Mouse (Mus musculus) activated CD4-positive, CD25-positive, alpha-beta regulatory T cell, adult 4 months (primary cell): ENCODE data around the gene Wasf1. TPM values are rescaled to one million over a fixed set of nuclear protein-coding genes. Genes with fewer than 3 reads are reported as not detected.
A peak's percentile ranks its signal among the peaks of the same experiment; 100 is the strongest.

Experiments
- ATAC-seq: one replicate; pipeline ENCODE4 v1.8.0; 2017
- polyA plus RNA-seq, 2 experiments: library from polyadenylated mRNA; unstranded; fragments of 100-300 nt; shearing (Covaris generic); gene quantifications; one replicate each; pipeline ENCODE4 v1.2.1; 2017

Gene Wasf1
- polyA plus RNA-seq, result under 1 TPM in 1 of 2 experiments, not detected in 1; 0.29 TPM

DNA sequence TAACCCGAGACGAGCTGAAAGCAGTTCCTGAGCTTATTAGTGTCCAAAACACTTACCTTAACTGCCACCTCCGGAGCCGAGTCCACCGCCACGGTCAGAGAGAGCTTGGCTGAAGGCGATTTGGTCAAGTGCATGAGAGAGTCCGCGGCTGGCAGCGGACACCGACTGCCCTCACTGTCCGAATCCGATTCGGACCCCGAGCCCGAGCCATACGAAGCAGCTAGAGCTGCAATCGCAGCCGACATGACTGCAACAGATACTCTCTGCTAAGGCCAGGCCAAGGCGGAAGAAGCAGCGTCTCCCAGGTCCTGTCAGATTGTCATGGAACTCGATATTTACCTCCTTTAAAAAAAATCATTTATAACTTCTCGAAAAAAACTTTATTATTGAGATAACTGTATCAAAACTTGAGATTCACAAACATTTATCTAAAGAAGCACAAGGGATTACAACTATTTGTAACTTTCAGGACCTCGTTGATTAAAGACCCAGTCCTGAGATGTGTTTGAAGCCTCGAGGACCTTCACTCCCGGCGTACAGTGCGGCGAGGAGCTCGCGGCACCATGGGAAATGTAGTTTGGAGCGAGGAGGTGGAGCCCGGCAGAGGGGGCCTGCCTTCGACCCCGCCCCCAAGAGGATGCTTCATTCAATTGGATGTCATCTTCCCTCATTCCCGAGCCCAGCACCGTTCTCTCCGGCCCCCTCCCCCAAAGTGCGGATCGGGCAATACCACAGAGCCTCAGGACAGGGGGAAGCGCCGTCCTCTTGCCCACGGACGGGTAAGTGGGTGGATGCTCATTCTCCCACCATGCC lies at the start of gene Wasf1, which contains the start of gene Cdc40:
Gene Wasf1, plus strand, starts transcription at position 645 of the 813 bp plus-strand sequence.
Gene Cdc40, minus strand, starts transcription at position 481 of the 813 bp plus-strand sequence.
- ATAC-seq, result peak; percentile 98

DNA sequence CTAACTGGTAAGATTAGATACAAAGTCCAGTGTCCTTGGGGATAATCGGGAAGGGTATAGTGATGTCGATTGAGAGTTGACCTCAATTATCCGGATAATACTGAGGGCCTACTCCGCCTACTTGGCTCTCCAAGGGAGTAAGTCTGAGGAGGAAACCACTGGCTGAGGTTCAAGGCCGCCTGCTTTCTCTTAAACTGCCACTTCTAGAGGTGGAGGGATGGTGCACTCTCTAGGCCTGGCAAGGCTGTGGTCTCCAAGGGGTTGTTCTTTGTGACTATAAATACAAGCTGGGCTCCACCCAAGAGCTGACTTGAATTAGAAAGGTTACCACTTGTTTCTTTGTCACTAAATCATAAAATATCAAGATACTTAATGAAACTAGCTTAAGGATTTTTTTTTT lies 43.2 kb upstream of the Wasf1 start:
- no peak for ATAC-seq

DNA sequence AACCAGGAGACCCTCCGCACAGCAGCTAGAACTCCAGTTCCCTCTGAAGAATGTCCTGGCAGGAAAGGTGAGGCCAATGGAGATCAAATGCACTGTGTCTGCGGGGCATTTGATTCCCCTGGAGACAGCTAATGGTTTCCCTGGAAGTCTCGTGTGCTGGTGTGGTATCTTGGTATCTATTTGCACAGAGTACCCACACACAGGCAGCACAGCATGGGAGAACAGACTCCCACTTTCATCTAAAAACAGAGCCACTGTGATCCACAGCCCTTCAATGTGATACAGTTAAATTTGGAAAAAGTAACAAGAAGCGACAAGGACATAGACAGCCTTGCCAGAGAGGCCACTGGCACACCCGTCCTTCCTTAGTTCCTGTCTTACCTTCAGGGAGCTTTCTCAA lies 39.4 kb upstream of the Wasf1 start:
- no peak for ATAC-seq

DNA sequence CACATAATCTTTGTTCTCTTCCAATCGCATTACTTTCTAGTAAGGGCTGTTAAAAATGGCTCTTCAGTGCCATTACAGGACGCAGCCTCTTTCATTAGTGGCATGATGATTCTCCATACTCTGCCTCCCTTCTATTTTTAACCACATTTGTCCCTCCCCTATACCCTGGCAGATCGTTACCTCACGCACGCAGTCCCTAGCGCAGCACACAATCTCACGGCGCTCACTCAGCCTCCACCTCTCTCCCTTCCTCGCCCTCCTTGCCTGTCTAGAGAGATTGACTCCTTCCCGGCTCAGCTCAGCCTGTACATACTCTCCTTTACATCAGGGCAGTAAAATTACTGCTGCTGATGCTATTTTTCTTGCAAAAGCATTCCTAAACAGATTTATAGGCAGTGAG lies 38.7 kb upstream of the Wasf1 start:
- no peak for ATAC-seq

DNA sequence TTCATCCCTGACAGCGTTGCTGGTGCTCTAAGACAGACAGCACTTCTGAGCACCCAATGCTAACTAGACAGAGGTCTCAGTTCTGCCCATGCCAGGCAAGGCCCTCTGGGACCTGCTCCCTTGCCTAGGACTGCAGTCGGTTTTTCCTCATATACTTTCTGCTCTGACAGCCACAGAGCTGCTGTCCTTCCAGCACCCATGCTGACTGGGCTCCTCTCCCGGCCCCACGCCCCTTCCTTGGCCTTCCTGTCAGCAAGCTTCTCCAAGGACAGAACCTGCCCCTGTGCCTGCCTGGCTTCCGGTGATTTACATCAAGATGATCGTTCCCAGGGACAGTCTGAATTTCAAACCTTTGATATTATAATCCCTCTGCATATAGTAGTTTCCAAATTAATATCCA lies 37.6 kb upstream of the Wasf1 start:
- ATAC-seq, result no peak

DNA sequence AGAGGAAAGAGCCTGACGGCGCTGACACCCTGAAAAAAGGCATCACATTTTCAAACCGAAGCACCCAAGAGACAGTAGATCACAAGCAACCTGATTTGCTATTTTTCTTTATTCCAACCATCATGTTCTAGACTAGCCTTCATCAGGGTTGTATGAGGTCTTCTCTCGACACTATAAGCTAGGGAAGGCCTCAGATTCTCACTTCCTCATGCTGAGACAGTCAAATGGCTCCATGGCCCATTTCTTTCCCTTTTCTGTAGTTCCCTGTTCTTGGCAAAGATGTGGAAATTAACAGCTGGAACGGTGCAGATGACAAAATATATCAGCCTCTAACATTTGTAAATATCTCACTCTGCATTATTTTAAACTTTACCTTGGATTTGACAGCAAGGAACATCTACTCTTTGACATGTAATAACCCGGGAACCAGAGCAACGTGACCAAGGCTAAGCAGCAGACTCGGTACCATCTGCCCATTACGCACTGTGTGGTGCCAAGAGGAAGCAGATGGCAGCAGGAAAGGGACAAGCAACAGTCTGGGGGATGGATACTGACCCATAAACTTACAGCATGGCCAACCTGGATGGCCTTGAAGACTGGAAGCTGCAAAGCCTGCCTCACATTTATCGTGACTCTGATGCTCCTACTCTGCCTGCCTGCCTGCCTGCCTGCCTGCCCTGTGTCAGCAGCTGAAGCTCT lies 36.0 kb upstream of the Wasf1 start:
- no peak for ATAC-seq

DNA sequence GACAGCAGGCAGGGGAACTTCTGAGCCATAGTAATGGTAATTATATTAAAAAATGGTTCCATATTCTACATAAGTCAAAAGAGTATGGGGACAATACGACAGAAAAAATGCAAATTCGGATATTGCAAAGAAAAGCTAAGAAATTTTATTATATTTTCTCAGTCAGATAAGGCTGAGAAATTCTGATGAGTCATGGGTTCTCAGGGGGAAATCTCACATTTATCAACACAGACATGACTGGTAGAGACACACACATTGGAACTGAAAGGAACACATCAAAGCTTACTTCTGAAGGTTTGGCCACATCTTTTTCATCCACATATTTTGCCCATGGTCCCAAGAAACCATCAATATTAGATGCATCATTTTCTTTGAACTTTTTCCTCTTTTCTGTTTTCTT lies 32.6 kb upstream of the Wasf1 start:
- ATAC-seq, result no peak

DNA sequence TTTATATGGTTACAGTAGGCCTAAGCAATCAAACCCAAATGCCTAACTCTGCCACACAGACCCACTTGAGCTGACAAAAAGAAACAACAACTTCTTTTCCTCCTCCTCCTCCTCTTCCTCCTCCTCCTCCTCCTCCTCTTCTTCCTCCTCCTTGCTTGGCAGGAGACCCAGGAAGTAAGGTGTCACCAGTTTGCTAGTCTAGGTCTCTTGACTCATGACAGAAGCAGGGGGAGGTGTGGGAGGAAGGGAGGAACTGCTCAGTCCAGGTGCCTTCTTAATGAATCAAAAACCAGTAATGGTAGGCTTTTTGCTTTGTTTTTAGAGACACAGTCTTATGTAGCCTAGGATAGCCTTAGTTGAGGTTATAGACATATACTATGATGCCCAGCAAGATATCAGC lies 32.1 kb upstream of the Wasf1 start:
- no peak for ATAC-seq

DNA sequence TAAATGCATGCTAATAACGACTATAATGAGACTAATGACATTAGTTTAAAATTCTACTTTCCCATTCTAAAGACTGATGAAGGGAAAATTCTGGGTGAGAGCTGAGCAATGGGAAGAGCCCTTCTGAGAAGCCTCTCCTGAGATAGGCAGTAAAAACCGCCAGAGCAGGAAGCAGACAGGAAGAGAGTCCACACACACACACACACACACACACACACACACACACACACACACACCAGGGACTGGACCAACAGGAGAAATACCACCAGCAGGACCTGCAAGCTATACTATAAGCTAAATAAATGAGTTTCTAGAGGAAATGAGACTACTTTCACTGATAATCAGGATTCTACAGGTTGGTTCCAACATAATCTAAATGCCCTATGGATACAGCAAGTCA lies 27.7 kb upstream of the Wasf1 start:
- no peak for ATAC-seq

DNA sequence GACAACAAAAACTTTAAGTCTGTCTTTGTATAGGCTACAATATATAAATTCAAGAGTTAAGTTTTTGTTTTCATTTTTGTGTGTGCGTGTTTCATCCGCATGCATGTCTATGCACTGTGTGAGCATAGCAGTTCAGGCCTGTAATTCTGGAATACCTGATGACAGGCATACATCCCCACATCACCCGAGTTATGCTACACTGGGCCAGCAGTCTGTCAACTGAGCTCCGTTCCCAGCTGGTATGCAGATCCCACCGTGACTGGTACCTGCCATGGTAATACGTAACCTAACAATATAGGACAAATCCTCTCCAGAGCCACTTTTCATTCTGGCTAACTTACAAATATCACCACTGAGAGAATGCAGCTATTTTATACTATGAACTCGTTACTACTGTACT lies 26.6 kb upstream of the Wasf1 start:
- no peak for ATAC-seq

DNA sequence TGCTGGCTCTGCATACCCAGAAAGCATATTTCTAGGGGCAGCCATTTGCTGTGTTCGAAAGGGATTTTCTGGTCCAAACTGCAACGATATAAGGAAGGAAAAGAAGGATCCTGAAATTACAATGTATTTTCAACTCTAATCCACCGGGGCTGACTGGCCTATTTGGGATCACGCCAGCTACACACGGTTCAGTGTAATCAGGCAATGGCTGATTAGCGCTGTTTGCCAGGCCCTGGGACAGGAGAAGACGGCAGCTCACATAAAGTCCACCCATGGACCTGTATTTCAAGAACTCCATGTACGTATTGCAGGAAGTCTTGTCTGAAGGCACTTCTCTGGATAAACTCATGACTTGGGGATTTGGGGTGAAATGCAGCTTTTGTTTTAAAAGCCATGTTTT lies 25.7 kb upstream of the Wasf1 start:
- no peak for ATAC-seq

DNA sequence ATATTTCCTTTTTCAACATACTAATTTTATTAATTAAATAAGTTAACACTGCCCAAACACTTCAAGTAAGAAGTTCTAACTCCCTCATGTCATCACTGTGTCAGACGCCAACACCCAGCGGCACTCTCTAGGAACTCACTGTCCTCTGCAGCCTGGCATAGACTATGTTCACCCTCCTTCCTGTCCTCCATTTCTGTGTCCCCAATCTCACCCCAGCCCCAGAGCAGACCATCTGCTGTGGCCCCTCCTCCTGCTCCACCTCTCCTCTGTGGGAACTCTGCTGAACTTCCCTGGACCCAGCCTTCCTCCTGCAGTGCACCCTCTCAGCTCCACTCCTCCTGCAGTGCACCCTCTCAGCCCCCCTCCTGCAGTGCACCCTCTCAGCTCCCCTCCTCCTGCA lies 15.2 kb upstream of the Wasf1 start:
- ATAC-seq, result no peak

DNA sequence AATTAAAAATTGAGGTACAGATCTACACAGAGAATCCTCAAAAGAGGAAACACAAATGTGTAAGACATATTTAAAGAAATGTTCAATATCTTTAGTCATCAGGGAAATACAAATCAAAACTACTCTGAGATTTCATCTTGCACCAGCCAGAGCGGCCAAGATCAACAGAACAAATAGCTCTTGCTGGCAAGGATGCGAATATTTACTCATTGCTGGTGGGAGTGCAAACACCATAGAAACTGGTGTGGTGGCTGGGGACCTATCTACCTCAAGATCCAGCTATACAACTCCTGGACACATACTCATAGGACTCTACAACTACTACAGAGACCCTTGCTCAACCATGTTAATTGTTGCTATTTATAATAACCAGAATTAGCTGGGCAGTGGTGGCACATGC lies 12.0 kb upstream of the Wasf1 start:
- no peak for ATAC-seq

DNA sequence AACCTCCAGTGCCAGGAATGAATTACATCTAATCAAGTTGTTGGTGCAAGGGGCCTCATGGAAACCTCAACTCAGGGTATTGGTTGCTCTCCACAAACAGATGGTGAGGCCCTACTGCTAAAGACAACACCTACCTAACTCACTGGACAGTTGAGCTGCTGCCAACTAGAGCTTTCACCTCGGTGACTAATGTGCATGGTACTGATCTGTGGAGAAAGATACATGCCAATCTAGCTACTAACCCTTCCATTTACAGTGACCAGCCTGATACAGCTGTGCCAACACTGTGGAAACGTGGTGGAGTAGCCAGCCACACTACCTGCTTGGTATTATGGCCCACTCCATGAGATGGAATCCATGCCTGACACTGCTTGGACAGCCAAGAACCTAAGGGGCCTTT lies 11.2 kb upstream of the Wasf1 start:
- ATAC-seq, result no peak

DNA sequence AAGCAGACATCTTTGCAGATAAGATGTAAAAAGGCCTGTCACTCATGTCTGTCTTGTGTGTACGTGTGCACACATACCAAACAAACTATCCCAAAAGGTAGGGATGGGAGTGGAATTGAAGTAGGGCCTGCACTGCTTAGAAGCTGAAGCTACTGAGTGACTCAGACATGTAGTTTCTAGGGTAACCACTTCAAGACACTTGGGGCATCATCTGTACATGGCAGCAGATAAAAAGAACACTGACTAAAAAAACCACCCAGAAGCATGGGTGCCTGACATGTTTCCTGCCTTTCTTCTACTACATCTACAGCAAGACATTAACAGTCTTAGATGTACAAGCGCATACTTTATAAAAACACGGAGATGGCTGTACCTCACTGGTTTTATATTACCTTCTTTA lies 5.0 kb upstream of the Wasf1 start:
- no peak for ATAC-seq

DNA sequence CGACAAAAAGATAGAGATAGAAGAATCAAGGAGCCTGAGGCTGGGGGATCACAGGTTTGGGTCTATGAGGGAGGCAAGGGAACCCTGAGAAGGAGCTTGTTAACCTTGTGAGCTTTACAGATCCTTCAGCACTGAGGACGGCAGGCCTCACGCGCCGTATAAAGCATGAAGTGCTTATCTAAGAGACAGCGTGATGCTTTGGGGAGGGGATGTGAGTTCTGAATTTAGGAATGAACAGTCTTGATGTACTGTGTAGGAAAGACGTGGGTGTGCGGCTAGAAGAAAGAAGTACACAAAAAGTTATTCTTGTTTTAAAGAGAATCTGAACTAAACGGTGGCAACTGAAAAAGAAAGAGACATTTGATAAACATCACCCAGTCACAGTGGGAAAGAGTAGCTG lies 3.3 kb upstream of the Wasf1 start:
- ATAC-seq, result no peak

DNA sequence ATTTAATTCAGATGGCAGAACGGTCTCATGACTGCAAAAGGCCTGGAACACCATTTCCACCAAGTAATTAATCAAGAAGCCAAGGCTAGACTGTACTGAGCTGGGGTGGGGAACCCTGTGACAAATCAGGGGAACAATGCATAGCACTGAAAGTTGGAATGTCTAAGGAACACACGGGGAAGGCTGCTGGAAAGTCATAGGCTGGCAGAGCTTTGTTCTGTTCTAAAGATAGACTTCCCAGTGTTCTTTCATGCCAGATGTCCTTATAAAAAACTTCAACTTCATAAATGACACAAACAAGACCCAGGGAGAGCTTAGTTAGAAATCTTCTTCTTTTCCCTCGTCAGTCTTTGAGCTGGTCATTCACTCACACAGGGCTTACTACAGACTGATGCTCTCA lies 2.0 kb upstream of the Wasf1 start:
- no peak for ATAC-seq

DNA sequence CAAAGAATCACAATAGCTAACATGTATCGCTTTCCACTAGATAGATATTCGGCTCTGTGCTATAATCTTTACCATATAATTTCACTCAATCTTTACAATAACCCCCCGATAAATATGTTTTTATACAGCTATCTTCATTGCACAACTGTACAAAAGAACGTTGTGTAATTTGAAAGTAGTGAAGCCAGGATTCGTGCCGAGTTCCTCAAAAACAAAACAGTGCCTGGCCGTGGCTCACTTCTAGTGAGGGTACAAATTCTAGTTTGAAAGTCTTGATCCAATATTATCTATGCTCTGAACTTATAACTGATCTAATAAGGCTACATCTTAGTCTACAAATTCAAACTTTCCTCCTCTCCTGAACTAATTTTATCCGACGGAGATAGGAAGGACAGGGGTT lies 942 bp upstream of the Wasf1 start:
- ATAC-seq, result no peak

DNA sequence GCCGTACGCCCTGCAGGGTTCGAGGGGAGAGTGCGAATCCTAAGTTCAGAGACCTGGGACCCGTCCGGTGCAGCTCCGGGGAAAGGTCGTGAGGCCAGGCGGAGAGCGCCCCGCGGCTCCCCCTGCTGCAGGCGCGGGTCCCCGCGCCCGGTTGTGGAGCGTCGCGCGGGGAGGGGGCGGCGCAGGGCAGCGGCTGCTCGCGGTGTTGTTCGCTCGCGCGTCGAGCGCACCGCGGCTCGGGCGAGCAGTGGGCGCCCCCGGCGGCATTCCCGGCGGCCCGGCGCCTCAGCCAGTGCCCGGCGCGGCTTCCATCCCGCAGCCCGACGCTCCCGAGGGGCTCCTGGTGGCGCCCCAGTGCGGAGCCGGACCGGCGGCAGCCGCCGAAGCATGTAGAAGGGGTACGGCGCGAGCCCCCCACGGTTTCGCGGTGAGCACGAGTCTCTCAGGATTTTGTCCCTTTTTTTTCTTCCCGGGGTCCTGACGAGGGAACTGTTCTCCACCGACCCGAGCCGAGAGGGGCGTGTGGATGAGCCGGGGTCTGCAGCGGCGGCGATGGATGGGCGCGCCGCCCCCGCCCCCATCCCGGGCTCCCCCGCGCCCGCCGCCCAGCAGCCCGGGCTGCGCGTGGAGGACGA lies 486 bp downstream of the Wasf1 start:
- ATAC-seq, result peak; percentile 20

DNA sequence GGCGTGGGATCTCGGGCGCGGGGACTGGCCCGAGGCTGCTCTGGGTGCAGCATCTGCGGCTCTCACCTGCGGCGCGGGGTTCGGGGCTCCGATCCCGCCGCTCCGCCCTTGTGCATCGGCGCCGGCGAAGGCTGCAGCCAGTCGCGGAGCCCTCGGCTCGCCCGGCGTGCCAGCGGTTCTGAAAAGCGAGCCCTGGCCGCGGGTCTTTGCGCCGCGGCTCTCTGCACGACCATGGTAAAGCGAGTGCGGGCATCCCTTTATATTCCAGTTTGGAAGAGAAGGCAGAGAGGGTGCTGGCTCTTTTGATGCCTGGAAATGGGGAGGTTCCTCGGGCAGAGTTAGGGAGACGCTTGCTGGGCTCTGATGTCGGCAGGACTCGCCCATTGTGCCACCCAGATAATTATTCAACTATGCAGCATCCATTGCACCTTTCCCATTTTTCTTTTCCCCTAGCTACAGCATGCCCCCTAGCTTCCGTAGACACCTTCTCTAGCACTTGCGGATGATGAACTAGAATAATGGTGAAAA lies 1.1 kb downstream of the Wasf1 start:
- no peak for ATAC-seq

DNA sequence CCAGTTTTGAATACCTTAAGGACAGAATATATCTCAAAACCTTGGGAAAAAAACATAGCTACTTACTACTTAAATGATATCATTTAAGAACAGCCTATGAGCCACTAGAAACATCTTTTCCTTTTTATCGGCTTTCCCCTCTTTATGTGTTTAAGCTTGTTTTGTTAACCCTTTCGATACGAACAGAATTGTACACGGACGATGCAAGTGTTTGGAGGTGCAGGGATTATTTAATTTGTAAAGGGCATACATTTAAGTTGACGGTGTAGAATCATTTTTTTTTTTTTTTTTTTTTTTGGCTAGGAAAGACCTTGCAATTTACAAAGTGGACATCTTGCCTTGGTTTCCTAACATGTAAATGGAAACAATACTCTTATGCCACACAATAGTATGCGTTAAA lies 2.2 kb downstream of the Wasf1 start:
- no peak for ATAC-seq

DNA sequence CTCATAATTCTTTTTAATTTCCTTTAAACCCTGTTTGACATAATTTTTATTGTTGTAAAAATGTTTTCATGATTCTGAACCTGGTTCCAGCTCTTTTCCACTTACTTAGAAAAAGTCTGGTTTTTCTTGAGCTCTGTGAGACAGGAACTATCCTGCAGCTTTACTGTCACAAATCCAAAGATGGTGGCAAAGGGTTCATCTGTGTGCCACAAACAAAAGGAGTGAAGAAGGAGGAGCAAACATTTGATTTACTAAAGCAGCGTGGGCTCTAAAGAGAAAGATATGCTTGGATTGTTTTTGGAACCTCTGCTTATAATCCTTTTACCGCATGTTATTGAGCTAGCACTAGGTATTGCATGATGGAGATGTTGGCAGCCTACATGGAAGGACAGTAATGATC lies 4.0 kb downstream of the Wasf1 start:
- ATAC-seq, result no peak

DNA sequence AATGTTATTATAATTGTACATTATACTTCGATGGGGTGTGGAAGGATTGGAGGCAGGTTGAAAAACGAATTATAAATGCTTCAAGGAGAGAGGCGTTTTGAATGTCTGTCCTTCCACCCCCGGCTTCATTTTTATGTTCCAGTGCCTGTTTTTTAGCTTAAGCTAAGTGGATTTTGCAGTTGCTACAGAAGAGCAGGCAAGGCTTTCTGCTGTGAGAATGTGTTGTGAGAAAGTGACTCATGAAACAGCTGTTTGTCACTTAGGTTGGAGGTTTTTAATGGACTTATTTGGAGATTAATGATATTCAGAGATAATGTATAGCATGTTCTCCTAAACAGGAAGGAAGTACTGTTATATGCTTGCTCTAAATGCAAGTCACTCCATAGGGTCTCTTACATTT lies 5.9 kb downstream of the Wasf1 start:
- ATAC-seq, result no peak

DNA sequence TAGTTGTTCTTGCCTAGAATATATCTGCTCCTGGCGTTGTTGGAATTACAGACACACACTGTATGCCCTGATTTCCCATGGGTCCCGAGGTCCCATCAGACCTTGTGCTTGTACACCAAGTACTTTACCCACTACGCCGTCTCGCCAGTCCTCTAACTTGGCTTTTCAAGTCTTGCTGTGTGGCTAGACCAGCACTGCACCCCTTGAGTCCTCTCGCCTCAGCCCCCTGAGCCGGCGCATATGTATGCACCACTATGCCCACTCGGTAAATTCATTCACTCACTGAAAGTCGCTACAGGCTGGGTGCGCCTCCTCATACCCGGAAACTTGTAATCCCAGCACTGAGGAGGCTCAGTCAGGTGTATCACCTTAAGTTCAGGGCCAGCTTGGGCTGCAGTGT lies 12.5 kb downstream of the Wasf1 start:
- ATAC-seq, result no peak
